Mouse (Mus musculus) heart, embryonic 12.5 days (tissue): ENCODE data around the gene Trak2. TPM values are rescaled to one million over a fixed set of nuclear protein-coding genes. Genes with fewer than 3 reads are reported as not detected.
A peak's percentile ranks its signal among the peaks of the same experiment; 100 is the strongest.
"Not testable (repeated sequence)": the region's sequence is repeated elsewhere in the genome, so short reads cannot be mapped to it uniquely, and the experiment has no call there.

Experiments used
- ATAC-seq: fragments of 200-750 bp; cut with Nextera tagmentation; 2 replicates; pipeline ENCODE4 v1.8.0; 2017; ENCODE audit warnings: moderate TSS enrichment, moderate library complexity; ENCODE audit not compliant: insufficient number of reproducible peaks, low FRiP score
- H3K27ac ChIP-seq: fragments of 300-500 bp; sonication (generic); 2 replicates; pipeline ENCODE4 v1.5.1; 2016; ENCODE audit warnings: mild to moderate bottlenecking, moderate library complexity; ENCODE audit not compliant: poor library complexity, severe bottlenecking
- H3K27me3 ChIP-seq: fragments of 300-500 bp; sonication (generic); replicated peaks from 2 replicates; pipeline ENCODE4 v1.6.1; 2016; ENCODE audit warnings: mild to moderate bottlenecking, moderate library complexity
- H3K36me3 ChIP-seq: fragments of 300-500 bp; sonication (generic); 2 replicates; pipeline ENCODE4 v1.6.1; 2016; ENCODE audit warnings: mild to moderate bottlenecking, moderate library complexity
- H3K4me1 ChIP-seq: fragments of 300-500 bp; sonication (generic); replicated peaks from 2 replicates; pipeline ENCODE4 v1.6.1; 2016; ENCODE audit warnings: mild to moderate bottlenecking
- H3K4me2 ChIP-seq: fragments of 300-500 bp; sonication (generic); 2 replicates; pipeline ENCODE4 v1.6.1; 2016; ENCODE audit warnings: mild to moderate bottlenecking, moderate library complexity
- H3K4me3 ChIP-seq: fragments of 300-500 bp; sonication (generic); 2 replicates; pipeline ENCODE4 v1.5.1; 2016; ENCODE audit warnings: mild to moderate bottlenecking
- H3K9ac ChIP-seq: fragments of 300-500 bp; sonication (generic); 2 replicates; pipeline ENCODE4 v1.6.1; 2016; ENCODE audit warnings: mild to moderate bottlenecking, moderate library complexity
- H3K9me3 ChIP-seq: fragments of 300-500 bp; sonication (generic); replicated peaks from 2 replicates; pipeline ENCODE4 v1.6.1; 2016; ENCODE audit warnings: mild to moderate bottlenecking, moderate library complexity
- WGBS: fragments of 180-500 bp; shearing (Covaris S2); methylation state at CpG from one replicate; pipeline ENCODE4 v1.1.7; 2016; 5-methylcytosine and 5-hydroxymethylcytosine counted together
- polyA plus RNA-seq: library from polyadenylated mRNA; unstranded; fragments of >200 nt; fragmentation: Nextera tagmentation; extraction: Ambion mirVana; gene quantifications from 2 replicates; pipeline ENCODE4 v1.2.1, GENCODE M21; 2016

Gene Trak2
- polyA plus RNA-seq, 1 experiment from 2014 or later, result 44.7 TPM

DNA sequence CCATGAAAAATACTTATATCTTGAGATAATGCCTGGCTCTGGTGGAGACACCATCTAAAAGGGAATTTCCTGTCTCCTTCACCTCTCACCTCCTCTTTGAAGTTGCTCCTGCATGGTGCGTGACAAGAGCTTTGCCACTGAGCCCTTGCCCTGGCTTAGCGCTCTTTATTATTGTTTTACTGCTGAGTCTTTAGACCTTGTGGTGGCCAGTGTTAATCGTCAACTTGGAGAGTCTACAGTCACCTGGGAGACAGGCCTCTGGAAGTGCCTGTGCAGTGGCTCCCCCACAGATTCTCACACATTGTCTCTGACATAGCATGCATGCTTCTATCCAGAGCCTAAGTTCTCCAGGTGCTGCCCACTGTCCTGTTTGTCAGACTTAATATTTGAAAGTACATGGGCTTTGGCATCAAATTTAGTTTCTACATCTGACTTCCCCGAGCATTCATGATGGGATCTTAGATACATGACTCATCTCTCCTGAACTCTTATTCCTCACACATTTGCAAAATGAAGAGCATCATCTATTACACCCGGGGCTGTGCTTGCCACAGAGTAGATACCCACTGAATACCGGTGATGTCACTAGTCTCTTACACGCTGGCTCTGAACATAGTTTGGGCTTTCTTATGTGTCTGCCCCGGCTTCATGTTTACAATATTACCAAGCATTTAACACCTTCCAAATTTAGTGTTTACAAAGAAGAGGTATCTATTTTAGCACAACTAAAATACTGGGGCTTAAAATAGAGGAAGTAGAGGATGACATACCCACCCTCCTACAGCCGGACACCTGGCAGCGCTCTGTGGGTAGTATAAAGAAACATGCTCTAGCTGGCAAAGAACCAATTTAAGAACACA, 36.3 kb downstream of the Trak2 start:
- WGBS, result 86% methylated on average over 10 of the region's 10 CpGs
- Histone ChIP-seq H3K4me1 (peaks cover 7% of the 10 kb centered on the region; the same call in 1 of the 2 replicates), H3K27ac (no peak overlapping the region), H3K9me3 (no peaks in the 10 kb centered on the region), H3K4me2 (no peak overlapping the region), H3K9ac (no peak overlapping the region), H3K36me3 (peaks cover 25% of the 10 kb centered on the region), H3K27me3 (no peaks in the 10 kb centered on the region), H3K4me3 (no peak overlapping the region)
- no peak for ATAC-seq

DNA sequence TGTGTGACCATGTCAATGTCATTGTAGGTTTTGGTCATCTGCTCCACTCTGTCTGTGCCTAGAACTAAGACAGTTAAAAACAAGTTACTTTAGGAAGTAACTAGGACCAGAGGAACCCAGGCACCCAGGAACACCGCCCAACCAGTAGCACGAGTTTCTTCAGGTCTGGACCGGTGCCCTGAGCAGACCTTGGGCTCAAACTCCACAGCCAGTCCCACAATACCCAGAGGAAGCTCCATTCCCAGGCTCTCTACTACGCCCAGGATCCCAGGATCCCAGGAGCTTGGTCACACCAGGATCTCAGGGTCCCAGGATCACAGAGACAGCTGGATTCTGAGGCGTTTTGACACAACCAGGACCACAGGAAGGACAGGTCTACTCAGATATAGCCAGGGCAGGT, 46.6 kb downstream of the Trak2 start:
- Histone ChIP-seq H3K27ac (no peak overlapping the region), H3K4me2 (no peak overlapping the region), H3K27me3 (no peaks in the 10 kb centered on the region), H3K9ac (no peak overlapping the region), H3K9me3 (no peaks in the 10 kb centered on the region), H3K4me3 (no peak overlapping the region), H3K36me3 (peaks cover 40% of the 10 kb centered on the region), H3K4me1 (no peaks in the 10 kb centered on the region)
- 95% methylated on average over 5 of the region's 5 CpGs for WGBS
- no peak for ATAC-seq

DNA sequence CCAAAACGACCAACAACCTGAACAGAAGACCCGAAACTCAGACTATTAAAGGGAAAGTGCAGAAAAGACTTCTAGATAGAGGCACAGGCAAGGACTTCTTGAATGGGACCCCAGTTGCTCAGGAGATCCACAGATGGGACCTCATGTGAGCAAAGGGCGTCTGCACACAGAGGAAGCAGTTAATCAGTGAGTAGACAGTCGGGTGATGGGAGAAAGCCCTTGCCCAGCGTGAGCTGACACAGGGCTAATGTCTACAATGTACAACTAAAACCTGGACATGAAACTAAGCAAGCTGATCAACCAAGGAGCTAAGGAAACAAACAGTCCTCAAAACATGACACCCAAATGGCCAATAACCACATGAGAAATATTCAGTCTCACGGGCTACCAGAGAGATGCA, 55.7 kb downstream of the Trak2 start:
- WGBS, result 81% methylated on average over 6 of the region's 6 CpGs
- ATAC-seq, result no peak

DNA sequence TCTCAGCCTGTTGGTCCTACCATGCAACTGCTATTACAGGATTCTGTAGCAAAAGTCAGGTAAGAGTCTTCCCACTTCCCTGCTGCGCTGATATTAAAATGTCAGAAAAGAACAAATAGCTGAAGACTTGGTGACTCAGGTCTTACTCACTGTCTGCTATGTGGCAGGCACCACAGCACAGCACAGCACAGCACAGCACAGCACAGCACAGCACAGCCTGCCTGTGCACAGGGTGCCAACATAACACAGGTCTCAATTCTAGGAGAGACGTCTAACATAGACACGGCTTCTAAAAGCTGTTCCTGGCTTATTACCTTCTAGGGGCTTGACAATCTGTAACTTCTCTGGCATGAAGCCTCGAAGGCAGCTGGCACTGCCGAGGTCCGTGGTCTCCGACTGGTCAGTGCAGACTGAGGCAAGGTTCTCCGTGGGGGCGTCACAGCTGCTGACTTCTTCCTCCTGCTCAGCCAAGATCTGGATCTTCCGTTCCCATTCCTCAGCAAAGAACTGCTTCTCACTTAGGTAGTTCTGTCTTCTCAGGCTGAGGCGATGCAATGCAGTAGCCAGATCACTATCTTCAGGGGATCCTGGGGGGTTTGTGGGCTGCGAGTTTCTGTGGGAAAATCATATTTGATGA, 63.5 kb downstream of the Trak2 start:
- Histone ChIP-seq H3K27ac (no peak overlapping the region), H3K36me3 (peaks cover 89% of the 10 kb centered on the region), H3K4me1 (no peaks in the 10 kb centered on the region), H3K4me3 (no peak overlapping the region), H3K9me3 (no peaks in the 10 kb centered on the region), H3K9ac (no peak overlapping the region), H3K4me2 (no peak overlapping the region), H3K27me3 (no peaks in the 10 kb centered on the region)
- ATAC-seq, result no peak
- 90% methylated on average over 12 of the region's 12 CpGs for WGBS

More for the DNA sequence above, 55.7 kb downstream of the Trak2 start:
- no peak overlapping the region for H3K27ac ChIP-seq
- no peaks in the 10 kb centered on the region for H3K9me3 ChIP-seq
- no peak overlapping the region for H3K4me3 ChIP-seq
- H3K4me1 ChIP-seq, result no peaks in the 10 kb centered on the region
- H3K36me3 ChIP-seq, result peaks cover 91% of the 10 kb centered on the region
- no peak overlapping the region for H3K9ac ChIP-seq
- no peaks in the 10 kb centered on the region for H3K27me3 ChIP-seq
- H3K4me2 ChIP-seq, result no peak overlapping the region

DNA sequence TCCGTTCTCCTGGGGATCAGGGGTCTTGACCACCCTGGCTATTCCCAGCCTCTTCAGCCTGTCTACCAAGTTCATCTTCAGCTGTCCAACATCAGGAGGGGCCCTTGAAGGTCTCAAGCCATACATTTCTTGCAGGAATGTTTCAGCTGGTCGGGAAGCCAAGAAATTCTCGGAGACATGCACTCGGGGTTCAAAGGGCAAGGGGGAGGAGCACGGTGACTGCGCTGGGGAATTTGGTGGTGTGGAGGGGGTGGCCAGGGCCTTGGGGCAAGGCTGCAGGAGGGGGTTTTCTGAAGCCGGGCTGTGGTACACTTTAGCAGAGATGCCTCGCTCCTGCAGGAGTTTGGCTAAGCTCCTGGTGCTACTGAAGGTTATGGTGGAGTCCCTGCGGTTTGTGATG, 69.5 kb downstream of the Trak2 start:
- Histone ChIP-seq H3K4me3 (no peak overlapping the region), H3K9me3 (no peaks in the 10 kb centered on the region), H3K4me2 (no peak overlapping the region), H3K27me3 (no peaks in the 10 kb centered on the region), H3K4me1 (no peaks in the 10 kb centered on the region), H3K27ac (no peak overlapping the region), H3K36me3 (peaks cover 71% of the 10 kb centered on the region), H3K9ac (no peak overlapping the region)
- 83% methylated on average over 9 of the region's 9 CpGs for WGBS
- ATAC-seq, result no peak

DNA sequence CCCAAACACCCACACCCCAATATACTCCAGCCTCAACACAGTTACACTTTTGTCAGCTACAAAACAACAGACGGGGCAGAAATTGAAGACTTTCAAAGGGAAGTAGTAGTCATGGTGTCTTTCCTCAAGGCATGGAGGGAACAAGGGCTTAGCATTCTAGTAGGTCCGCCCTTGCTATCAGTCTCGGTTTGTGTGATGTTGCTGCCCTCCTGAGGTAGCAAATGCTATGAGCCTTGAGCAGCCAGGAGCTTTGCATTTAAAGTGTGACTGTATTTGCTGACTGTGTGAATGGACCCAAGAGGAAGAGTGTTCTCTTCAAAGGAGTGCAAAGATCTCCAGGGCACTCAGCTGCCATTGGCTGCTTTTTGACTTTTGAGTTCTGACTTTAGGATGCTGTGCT, 75.7 kb downstream of the Trak2 start:
- H3K4me2 ChIP-seq, H3K27me3 ChIP-seq, H3K9ac ChIP-seq, H3K27ac ChIP-seq, H3K4me1 ChIP-seq, H3K9me3 ChIP-seq, H3K4me3 ChIP-seq: not testable (repeated sequence)
- ATAC-seq, result peak; percentile 42; the same call in 1 of the 2 replicates
- peaks cover 22% of the 10 kb centered on the region for H3K36me3 ChIP-seq
- WGBS, result 13% methylated on average over 3 of the region's 3 CpGs

DNA sequence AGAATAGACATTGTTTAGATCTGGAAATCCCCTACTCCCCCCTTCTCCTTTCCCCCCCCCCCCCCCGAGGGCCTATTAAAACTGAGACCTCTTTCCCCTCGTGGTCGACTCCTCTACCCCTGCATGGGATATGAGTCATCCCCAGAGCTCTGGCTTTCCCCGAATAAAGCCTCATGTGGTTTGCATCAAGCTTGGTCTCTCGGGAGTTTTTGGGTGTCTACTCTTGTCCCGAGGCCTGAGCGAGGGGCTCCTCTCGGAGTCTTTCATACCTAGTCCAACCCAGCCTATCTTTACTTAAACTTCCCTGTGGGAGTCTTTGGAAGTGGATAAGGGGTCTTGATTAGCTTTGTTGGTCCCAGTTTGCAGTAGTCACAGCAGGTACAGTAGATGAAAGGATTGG, 80.8 kb downstream of the Trak2 start:
- ATAC-seq, H3K4me3 ChIP-seq, H3K36me3 ChIP-seq, H3K27me3 ChIP-seq, H3K9me3 ChIP-seq, H3K9ac ChIP-seq, H3K4me1 ChIP-seq, H3K4me2 ChIP-seq, H3K27ac ChIP-seq: not testable (repeated sequence)
- 85% methylated on average over 8 of the region's 8 CpGs for whole genome bisulfite sequencing

DNA sequence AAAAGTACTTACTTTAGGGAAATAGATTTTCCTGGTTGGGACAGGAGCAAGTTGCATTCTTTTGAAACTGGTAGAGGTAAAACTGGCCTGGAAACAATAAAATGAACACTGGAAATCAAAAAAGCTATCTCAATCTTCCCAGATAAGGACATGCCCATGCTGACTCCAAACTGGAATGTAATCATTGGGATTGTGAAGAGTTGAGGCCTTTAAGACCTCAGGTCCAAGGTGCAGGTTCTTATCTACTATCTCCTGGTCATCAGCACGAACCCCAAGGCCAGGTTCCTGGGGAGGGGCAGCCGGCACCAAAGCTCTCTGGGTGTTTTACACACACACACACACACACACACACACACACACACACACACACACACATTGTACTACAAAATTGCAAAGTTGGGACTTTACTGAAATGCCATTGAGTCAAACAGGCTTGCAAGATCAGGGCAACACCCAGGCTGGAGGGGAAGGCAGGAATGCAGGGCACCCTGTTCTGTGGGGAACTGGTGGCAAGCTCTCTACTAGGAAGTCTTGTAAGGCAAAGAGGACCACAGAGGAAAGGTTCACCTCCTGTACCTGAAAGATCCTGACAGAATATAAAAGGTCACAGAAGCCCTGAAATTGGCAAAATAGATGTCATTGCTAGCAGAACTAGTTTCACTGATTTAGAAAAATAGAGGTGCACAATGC, 81.6 kb downstream of the Trak2 start:
- H3K4me2 ChIP-seq, H3K9ac ChIP-seq, H3K27me3 ChIP-seq, H3K36me3 ChIP-seq, H3K9me3 ChIP-seq, H3K27ac ChIP-seq, H3K4me1 ChIP-seq, ATAC-seq, H3K4me3 ChIP-seq: not testable (repeated sequence)
- WGBS, result 75% methylated on average over 2 of the region's 2 CpGs

DNA sequence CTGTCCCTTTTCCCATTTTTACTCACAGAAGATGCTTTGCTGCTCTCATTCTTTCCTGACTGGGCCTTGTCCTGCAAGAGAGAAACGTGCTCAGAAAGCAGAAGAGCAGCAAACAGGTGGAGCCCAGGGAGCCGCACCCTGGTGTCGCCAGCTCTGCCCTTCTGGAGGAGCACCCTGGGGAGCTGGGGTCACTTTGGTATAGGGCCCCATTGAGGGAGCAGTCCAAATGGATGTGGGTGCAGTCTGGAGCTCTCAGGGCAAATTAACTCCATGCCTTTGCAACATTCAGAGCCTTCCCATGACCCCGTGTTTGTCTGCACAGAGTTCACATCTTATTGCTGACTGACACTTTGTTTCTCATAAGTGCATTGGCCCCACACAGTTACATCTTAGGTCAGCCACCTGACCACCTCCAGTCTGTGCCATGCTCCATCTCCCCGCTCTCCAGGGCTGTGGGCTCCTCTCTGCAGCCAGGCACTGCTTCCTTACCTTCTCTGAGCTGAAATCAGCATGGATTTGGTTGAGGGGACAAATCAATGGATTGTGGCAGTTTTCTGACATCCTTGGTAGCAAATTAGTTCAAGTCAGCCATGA, 82.4 kb downstream of the Trak2 start:
- not testable (repeated sequence) for ATAC-seq, H3K4me2 ChIP-seq, H3K9ac ChIP-seq, H3K4me3 ChIP-seq, H3K4me1 ChIP-seq, H3K27ac ChIP-seq, H3K27me3 ChIP-seq, H3K36me3 ChIP-seq, H3K9me3 ChIP-seq
- 76% methylated on average over 5 of the region's 5 CpGs for WGBS

DNA sequence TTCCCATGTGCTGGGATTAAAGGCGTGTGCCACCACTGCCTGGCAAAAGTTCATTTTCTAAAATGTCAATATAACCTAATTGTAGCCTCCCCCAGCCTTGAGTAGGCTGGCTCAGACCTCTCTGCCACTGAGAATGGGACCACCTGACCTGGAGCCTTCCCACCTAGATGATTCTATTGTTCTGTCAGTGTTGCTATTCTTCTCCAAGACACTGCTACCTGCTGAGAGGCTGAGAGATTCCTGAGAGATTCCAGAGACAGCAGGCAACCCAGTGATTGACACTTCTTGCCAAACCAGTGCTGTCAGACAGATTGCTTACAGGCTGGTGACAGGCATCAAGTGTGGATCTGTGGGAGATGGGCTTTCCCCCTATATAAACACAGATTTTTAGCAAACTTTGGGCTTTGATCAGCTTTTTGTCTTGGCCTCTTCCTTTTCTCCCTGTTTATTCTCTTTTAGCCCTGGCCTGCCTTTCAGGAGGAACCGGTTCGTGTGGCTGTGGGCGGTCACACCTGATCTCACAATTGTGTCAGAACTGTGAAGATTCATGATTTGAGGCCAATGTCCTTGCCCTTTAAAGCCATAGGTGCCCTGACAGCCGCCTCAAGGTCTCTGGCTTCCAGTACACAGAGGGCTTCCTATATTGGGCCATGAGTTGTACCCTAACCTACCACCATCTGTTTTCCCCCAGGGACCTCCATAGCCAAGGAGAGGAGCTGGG, 83.2 kb downstream of the Trak2 start:
- Histone ChIP-seq H3K9me3 (peaks cover 4% of the 10 kb centered on the region; the same call in 1 of the 2 replicates), H3K4me1 (no peaks in the 10 kb centered on the region), H3K4me2 (no peak overlapping the region), H3K36me3 (no peaks in the 10 kb centered on the region), H3K4me3 (no peak overlapping the region), H3K27me3 (no peaks in the 10 kb centered on the region), H3K9ac (no peak overlapping the region), H3K27ac (no peak overlapping the region)
- 55% methylated on average over 5 of the region's 5 CpGs for WGBS
- no peak for ATAC-seq
